In the genomic region with DNA sequence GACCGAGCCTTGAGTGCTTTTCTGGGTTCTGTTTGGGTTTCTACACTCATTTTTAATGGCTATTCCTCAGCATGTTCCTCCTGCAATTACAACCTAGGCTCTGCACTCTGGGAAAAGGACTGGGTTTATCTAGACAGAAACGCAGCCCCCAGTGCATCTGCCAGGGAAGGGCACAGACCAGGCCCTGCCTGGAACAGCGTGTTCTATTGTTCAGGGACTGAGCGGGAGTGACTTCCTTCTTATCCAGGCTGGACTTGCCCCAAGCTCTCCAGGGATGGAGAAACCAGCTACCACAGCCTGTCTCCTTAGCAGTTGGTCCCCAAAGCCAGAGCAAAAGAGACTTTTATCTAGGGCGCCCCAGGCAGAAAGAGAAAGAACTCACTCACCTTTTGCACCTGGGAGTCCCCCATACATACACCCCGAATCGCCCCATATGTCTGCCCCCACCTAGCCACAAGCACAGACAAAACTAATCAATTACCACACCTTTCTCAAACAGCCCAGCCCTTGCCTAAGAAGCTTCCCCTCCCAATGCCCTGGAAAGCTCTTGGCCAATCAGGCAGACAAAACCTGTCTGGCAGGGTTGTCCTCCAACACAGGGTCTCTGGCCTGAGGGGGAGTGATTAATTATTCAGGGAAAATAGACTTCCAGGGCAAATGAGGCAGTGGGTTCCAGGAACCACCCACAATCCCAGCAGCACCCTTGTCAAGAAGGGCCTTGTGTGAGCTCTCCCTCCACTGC, we compare ENCODE assay signal across 15 mouse cellular contexts. TPM values are rescaled to one million over a fixed set of nuclear protein-coding genes. Genes with fewer than 3 reads are reported as not detected.
DNase-seq lines count a peak whose midpoint lies in the region; ATAC-seq lines count a peak whose summit lies in the region.
"Had no signal": no experiment of that assay in that cellular context is flagged by ENCODE, and none has a peak within 500 bp of the region (broad histone marks: within the 10 kb centered on the region; RNA-seq: fewer than 3 reads in every experiment).

No protein-coding gene starts in this region.

- H3K4me1 ChIP-seq in forebrain, embryonic 10.5 days: peaks cover 100% of the 10 kb centered on the region
- peaks cover 44% of the 10 kb centered on the region for H3K4me1 ChIP-seq in forebrain, embryonic 11.5 days (replicated peaks; ENCODE audit: control insufficient read depth, insufficient read depth, low read length)
- H3K4me1 ChIP-seq in kidney, embryonic 16.5 days (ENCODE audit: insufficient read depth, low read length): peaks cover 91% of the 10 kb centered on the region
- peaks cover 100% of the 10 kb centered on the region for H3K4me1 ChIP-seq in embryonic facial prominence, embryonic 10.5 days
- peaks cover 99% of the 10 kb centered on the region for H3K4me1 ChIP-seq in neural tube, embryonic 13.5 days (replicated peaks)

- no peak overlapping the region for H3K4me3 ChIP-seq in forebrain, embryonic 10.5 days
- H3K4me3 ChIP-seq in forebrain, embryonic 11.5 days (ENCODE audit: low read depth, low read length): no peak overlapping the region
- no peak overlapping the region for H3K4me3 ChIP-seq in kidney, embryonic 16.5 days (ENCODE audit: low read length)
- H3K4me3 ChIP-seq in embryonic facial prominence, embryonic 10.5 days: no peak overlapping the region
- no peak overlapping the region for H3K4me3 ChIP-seq in neural tube, embryonic 13.5 days
- H3K4me3 ChIP-seq: embryonic facial prominence, embryonic 15.5 days; limb, embryonic 13.5 days had no signal

- no peak overlapping the region for H3K9ac ChIP-seq in forebrain, embryonic 11.5 days (ENCODE audit: low read length)
- H3K9ac ChIP-seq in kidney, embryonic 16.5 days (replicated peaks; ENCODE audit: low read length): no peak overlapping the region
- H3K9ac ChIP-seq in neural tube, embryonic 13.5 days: peak overlapping the region; percentile 8; the same call in 1 of the 2 replicates
- H3K9ac ChIP-seq: embryonic facial prominence, embryonic 15.5 days; limb, embryonic 13.5 days; liver, postnatal 0 days had no signal

- H3K4me2 ChIP-seq in forebrain, embryonic 11.5 days (ENCODE audit: low read depth, low read length, severe bottlenecking): no peak overlapping the region
- no peak overlapping the region for H3K4me2 ChIP-seq in kidney, embryonic 16.5 days (replicated peaks; ENCODE audit: low read depth, low read length)
- no peak overlapping the region for H3K4me2 ChIP-seq in neural tube, embryonic 13.5 days
- H3K4me2 ChIP-seq: embryonic facial prominence, embryonic 15.5 days; limb, embryonic 13.5 days had no signal

- no peak for DNase-seq in forebrain, embryonic 10.5 days (ENCODE audit: extremely low spot score, low spot score)
- DNase-seq in forebrain, embryonic 11.5 days (ENCODE audit: low spot score): no peak
- no peak for DNase-seq in kidney, postnatal 25 days
- DNase-seq in embryonic facial prominence, embryonic 10.5 days (ENCODE audit: low spot score): no peak
- DNase-seq in thymus, postnatal 4 days: no peak
- DNase-seq in thymus, adult 18-20 months: no peak
- DNase-seq: adrenal gland, adult 2 months; cerebellum, postnatal 25 days; heart, adult 11 months; liver, postnatal 0 days had no signal

- 0 out of 2 replicates have a peak overlapping the region, but pooled peaks have one; percentile 35 for H3K27ac ChIP-seq in forebrain, embryonic 10.5 days
- H3K27ac ChIP-seq in forebrain, embryonic 11.5 days (ENCODE audit: low read depth, low read length): no peak overlapping the region
- peak overlapping the region; percentile 3; the same call in 1 of the 2 replicates for H3K27ac ChIP-seq in kidney, embryonic 16.5 days (ENCODE audit: low read length)
- H3K27ac ChIP-seq in embryonic facial prominence, embryonic 10.5 days (replicated peaks): peak overlapping the region; percentile 78
- H3K27ac ChIP-seq in neural tube, embryonic 13.5 days (replicated peaks): peak overlapping the region; percentile 89
- H3K27ac ChIP-seq: embryonic facial prominence, embryonic 15.5 days; kidney, postnatal 0 days had no signal

- H3K36me3 ChIP-seq in forebrain, embryonic 10.5 days (replicated peaks): no peaks in the 10 kb centered on the region
- no peaks in the 10 kb centered on the region for H3K36me3 ChIP-seq in forebrain, embryonic 11.5 days (ENCODE audit: control insufficient read depth, insufficient read depth, low read length)
- H3K36me3 ChIP-seq in kidney, embryonic 16.5 days (ENCODE audit: insufficient read depth, low read length): no peaks in the 10 kb centered on the region
- H3K36me3 ChIP-seq in embryonic facial prominence, embryonic 10.5 days (replicated peaks): no peaks in the 10 kb centered on the region; the same call in 1 of the 2 replicates
- no peaks in the 10 kb centered on the region for H3K36me3 ChIP-seq in neural tube, embryonic 13.5 days
- H3K36me3 ChIP-seq: embryonic facial prominence, embryonic 15.5 days; limb, embryonic 13.5 days had no signal

- 73% methylated on average over 7 of the region's 7 CpGs for WGBS in forebrain, embryonic 10.5 days
- 75% methylated on average over 7 of the region's 7 CpGs for WGBS in forebrain, embryonic 11.5 days
- WGBS in kidney, embryonic 16.5 days: 68% methylated on average over 7 of the region's 7 CpGs
- 60% methylated on average over 7 of the region's 7 CpGs for WGBS in embryonic facial prominence, embryonic 10.5 days
- WGBS in neural tube, embryonic 13.5 days: 54% methylated on average over 7 of the region's 7 CpGs

- H3K9me3 ChIP-seq in forebrain, embryonic 10.5 days: no peaks in the 10 kb centered on the region
- H3K9me3 ChIP-seq in forebrain, embryonic 11.5 days (ENCODE audit: control insufficient read depth, low read length): no peaks in the 10 kb centered on the region
- H3K9me3 ChIP-seq in kidney, embryonic 16.5 days (ENCODE audit: low read length): no peaks in the 10 kb centered on the region
- H3K9me3 ChIP-seq in embryonic facial prominence, embryonic 10.5 days: no peaks in the 10 kb centered on the region
- no peaks in the 10 kb centered on the region for H3K9me3 ChIP-seq in neural tube, embryonic 13.5 days
- H3K9me3 ChIP-seq: embryonic facial prominence, embryonic 15.5 days; limb, embryonic 13.5 days had no signal

- no peak for ATAC-seq in forebrain, embryonic 11.5 days (replicated peaks; ENCODE audit: low FRiP score)
- no peak for ATAC-seq in kidney, embryonic 16.5 days (ENCODE audit: low FRiP score, low TSS enrichment)
- ATAC-seq in neural tube, embryonic 13.5 days (ENCODE audit: low read depth): no peak
- ATAC-seq: liver, postnatal 0 days had no signal

- peaks cover 12% of the 10 kb centered on the region; the same call in 1 of the 2 replicates for H3K27me3 ChIP-seq in forebrain, embryonic 10.5 days (ENCODE audit: poor library complexity, severe bottlenecking)
- no peaks in the 10 kb centered on the region for H3K27me3 ChIP-seq in forebrain, embryonic 11.5 days (ENCODE audit: control insufficient read depth, insufficient read depth, low read length)
- H3K27me3 ChIP-seq in kidney, embryonic 16.5 days (ENCODE audit: insufficient read depth, low read length): no peaks in the 10 kb centered on the region
- peaks cover 19% of the 10 kb centered on the region; the same call in 1 of the 2 replicates for H3K27me3 ChIP-seq in embryonic facial prominence, embryonic 10.5 days (replicated peaks; ENCODE audit: low read depth, poor library complexity, severe bottlenecking)
- H3K27me3 ChIP-seq in neural tube, embryonic 13.5 days: no peaks in the 10 kb centered on the region
- H3K27me3 ChIP-seq: embryonic facial prominence, embryonic 15.5 days; limb, embryonic 13.5 days had no signal

RNA-seq across cellular contexts. Expression of a gene that starts 20.4 kb away (rescaled TPM):
- polyA plus RNA-seq in forebrain, embryonic 10.5 days (2016; fragmentation: Nextera tagmentation; extraction: Ambion mirVana): 1.3 and 1.8 TPM in 2 replicates
- polyA plus RNA-seq in forebrain, embryonic 11.5 days (2014; fragmentation: Nextera tagmentation; extraction: Ambion mirVana): 3.3 and 3.6 TPM in 2 replicates
- polyA plus RNA-seq in kidney, embryonic 16.5 days (2015; fragmentation: Nextera tagmentation; extraction: Ambion mirVana): 4.3 and 4.8 TPM in 2 replicates
- 1.4 and 2.1 TPM in 2 replicates for polyA plus RNA-seq in embryonic facial prominence, embryonic 10.5 days (2016; fragmentation: Nextera tagmentation; extraction: Ambion mirVana)
- 5.2 and 6.0 TPM in 2 replicates for polyA plus RNA-seq in neural tube, embryonic 13.5 days (2015; fragmentation: Nextera tagmentation; extraction: Ambion mirVana)

RNA-seq across cellular contexts. Expression of a gene that starts 37.3 kb away (rescaled TPM):
- polyA plus RNA-seq in forebrain, embryonic 10.5 days (2016; fragmentation: Nextera tagmentation; extraction: Ambion mirVana): not detected in 2 replicates
- not detected in 2 replicates for polyA plus RNA-seq in forebrain, embryonic 11.5 days (2014; fragmentation: Nextera tagmentation; extraction: Ambion mirVana)
- polyA plus RNA-seq in kidney, embryonic 16.5 days (2015; fragmentation: Nextera tagmentation; extraction: Ambion mirVana): 0.67 TPM in 1 of 2 replicates, not detected in the other
- not detected in 2 replicates for polyA plus RNA-seq in embryonic facial prominence, embryonic 10.5 days (2016; fragmentation: Nextera tagmentation; extraction: Ambion mirVana)
- 0.22 and 0.40 TPM in 2 replicates for polyA plus RNA-seq in neural tube, embryonic 13.5 days (2015; fragmentation: Nextera tagmentation; extraction: Ambion mirVana)
